Mouse (Mus musculus): ENCODE data around the gene Grk6. TPM values are rescaled to one million over a fixed set of nuclear protein-coding genes. Genes with fewer than 3 reads are reported as not detected.

Grk6 gene
- polyA plus RNA-seq (2012; rRNA removed): 75.3 and 80.1 TPM in 2 replicates

DNA sequence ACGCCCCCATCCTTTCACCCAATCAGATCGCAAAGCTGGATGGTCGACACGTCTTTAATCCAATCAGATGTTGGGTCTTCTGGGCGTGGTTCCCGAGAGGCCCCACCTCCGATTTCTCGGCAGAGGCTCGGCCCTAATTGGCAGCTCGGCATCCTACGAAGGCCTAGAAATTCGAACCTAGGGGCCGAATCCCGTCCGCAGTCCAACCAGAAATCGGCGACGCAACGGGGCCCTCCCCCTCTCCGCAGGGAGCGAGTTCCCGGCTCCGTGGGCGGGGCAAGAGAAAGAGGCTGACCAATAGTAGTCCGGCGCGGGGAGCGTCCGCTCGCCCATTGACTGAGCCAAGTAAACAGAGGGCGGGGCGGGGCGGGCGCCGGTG, at the start of gene Grk6:
TSS of gene Grk6 (plus strand) at position 136 of the 379 bp plus-strand sequence.
- TF ChIP-seq CTCF (IDR thresholded peaks at IDR 0.05; ENCODE audit: extremely low read depth, insufficient read depth, low read length) (no peak), POLR2A (IDR thresholded peaks at IDR 0.05; ENCODE audit: extremely low read depth, insufficient read depth, low read length) (no peak)
- Histone ChIP-seq H3K4me1 (ENCODE audit: control insufficient read depth, insufficient read depth, low read length) (peaks cover 5% of the 10 kb centered on the region), H3K27ac (ENCODE audit: insufficient read depth, low read length) (peak within 1 kb of the TSS; percentile 87), H3K4me3 (ENCODE audit: insufficient read depth, low read length) (peak within 1 kb of the TSS; percentile 77)

DNA sequence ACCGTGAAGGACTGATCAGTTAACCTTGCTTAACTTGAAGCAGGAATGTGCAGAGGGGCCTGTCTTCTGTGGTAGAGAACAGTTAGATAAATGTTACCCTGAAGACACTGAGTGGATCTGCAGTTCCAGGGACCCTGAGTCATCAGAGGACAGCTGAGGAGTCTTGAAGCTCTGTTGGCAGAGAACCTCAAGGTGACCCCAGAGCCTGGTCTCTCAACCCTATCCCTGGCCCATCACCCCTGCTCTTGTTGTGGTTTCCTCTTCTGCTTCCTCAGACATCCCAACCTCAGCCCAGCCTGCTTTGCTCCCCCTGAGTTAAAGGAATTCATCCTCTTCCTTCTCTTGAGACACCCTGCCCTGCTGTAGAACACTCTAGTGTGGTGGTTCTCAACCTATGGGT, 46.8 kb upstream of the Grk6 start, which contains the start of gene Slc34a1:
TSS of gene Slc34a1 (plus strand) at position 100 of the 400 bp plus-strand sequence.
- TF ChIP-seq POLR2A (IDR thresholded peaks at IDR 0.05; ENCODE audit: extremely low read depth, insufficient read depth, low read length): no peak
- TF ChIP-seq CTCF (IDR thresholded peaks at IDR 0.05; ENCODE audit: extremely low read depth, insufficient read depth, low read length): no peak
- H3K4me1 ChIP-seq (ENCODE audit: control insufficient read depth, insufficient read depth, low read length): no peaks in the 10 kb centered on the region
- H3K4me3 ChIP-seq (ENCODE audit: insufficient read depth, low read length): no peak within 1 kb of the TSS
- H3K27ac ChIP-seq (ENCODE audit: insufficient read depth, low read length): no peak within 1 kb of the TSS

DNA sequence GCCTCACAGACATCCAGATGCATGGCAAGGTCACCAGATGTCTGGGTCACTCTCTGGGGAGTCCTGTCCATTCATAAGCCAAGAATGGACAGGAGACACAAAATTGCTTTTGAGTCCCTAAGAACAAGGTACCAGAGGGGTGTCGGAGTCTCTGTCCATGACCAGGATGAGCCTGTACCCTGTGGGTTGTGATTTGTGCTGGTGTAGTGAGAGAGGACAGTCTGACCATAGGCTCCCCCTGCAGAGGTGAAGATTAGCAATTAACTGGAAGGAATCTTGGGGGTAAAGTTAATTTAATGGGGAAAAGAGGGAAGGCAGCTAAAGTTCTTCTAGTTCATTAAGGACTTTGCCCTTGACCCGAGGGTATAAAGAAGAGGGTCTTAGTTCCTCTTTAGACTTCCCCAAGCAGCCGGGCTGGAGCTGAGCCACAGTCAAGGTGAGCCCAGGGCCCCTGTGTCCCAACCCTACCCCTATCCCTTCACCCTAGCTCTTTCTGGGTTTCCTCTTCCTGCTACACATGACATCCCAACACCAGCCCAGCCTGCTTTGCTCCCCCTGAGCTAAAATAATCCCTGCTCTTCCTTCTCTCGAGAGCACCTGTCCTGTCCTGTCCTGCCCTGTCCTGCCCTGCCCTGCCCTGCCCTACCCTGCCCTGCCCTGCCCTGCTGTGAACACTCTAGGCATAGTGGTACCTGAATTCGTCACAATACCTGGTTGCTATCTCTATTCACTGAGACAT, 45.4 kb upstream of the Grk6 start:
- TF ChIP-seq CTCF (IDR thresholded peaks at IDR 0.05; ENCODE audit: extremely low read depth, insufficient read depth, low read length) (no peak), POLR2A (IDR thresholded peaks at IDR 0.05; ENCODE audit: extremely low read depth, insufficient read depth, low read length) (no peak)
- Histone ChIP-seq H3K27ac (ENCODE audit: insufficient read depth, low read length) (no peak overlapping the region), H3K4me1 (ENCODE audit: control insufficient read depth, insufficient read depth, low read length) (0 out of 2 replicates have a peak, but pooled peaks cover 4% of the 10 kb centered on the region), H3K4me3 (ENCODE audit: insufficient read depth, low read length) (no peak overlapping the region)

DNA sequence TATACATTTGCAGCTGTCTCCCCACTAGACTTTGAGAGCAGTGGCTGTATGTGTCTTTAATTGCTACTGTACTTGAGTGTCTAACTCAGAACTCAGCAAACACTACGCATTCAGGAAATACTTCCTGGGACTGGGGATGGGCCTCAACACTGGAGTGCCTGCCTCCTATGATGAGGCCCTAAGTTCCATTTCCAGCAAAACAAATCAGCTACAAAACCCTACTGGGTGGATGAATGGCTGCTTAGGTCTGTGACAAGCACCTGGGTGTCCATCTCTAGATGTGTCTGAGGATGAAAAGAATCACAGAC, 44.9 kb upstream of the Grk6 start:
- Histone ChIP-seq H3K4me3 (ENCODE audit: insufficient read depth, low read length) (no peak overlapping the region), H3K4me1 (ENCODE audit: control insufficient read depth, insufficient read depth, low read length) (peaks cover 7% of the 10 kb centered on the region; the same call in 1 of the 2 replicates), H3K27ac (ENCODE audit: insufficient read depth, low read length) (no peak overlapping the region)
- TF ChIP-seq POLR2A (IDR thresholded peaks at IDR 0.05; ENCODE audit: extremely low read depth, insufficient read depth, low read length): no peak
- no peak for TF ChIP-seq CTCF (IDR thresholded peaks at IDR 0.05; ENCODE audit: extremely low read depth, insufficient read depth, low read length)

DNA sequence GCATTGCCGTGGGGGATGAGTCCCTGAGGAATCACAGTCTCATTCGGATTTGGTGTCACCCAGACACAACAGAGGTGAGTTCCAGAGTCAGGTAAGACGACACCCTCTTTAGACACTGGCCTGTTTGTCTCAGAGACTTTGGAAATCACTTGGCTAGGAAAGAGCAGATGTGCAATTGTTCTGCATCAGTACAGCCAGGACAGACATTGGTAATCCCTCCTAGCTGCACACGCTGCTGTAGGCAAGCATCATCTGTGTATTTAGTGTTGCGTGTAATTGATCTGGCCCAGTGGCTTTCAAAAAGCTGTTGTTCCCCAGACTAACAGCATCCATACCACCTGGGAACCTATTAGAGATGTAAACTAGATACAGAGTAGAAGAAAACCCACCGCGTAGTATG, 41.6 kb upstream of the Grk6 start:
- Histone ChIP-seq H3K27ac (ENCODE audit: insufficient read depth, low read length) (no peak overlapping the region), H3K4me3 (ENCODE audit: insufficient read depth, low read length) (no peak overlapping the region), H3K4me1 (ENCODE audit: control insufficient read depth, insufficient read depth, low read length) (peaks cover 10% of the 10 kb centered on the region)
- TF ChIP-seq CTCF (IDR thresholded peaks at IDR 0.05; ENCODE audit: extremely low read depth, insufficient read depth, low read length) (no peak), POLR2A (IDR thresholded peaks at IDR 0.05; ENCODE audit: extremely low read depth, insufficient read depth, low read length) (no peak)

DNA sequence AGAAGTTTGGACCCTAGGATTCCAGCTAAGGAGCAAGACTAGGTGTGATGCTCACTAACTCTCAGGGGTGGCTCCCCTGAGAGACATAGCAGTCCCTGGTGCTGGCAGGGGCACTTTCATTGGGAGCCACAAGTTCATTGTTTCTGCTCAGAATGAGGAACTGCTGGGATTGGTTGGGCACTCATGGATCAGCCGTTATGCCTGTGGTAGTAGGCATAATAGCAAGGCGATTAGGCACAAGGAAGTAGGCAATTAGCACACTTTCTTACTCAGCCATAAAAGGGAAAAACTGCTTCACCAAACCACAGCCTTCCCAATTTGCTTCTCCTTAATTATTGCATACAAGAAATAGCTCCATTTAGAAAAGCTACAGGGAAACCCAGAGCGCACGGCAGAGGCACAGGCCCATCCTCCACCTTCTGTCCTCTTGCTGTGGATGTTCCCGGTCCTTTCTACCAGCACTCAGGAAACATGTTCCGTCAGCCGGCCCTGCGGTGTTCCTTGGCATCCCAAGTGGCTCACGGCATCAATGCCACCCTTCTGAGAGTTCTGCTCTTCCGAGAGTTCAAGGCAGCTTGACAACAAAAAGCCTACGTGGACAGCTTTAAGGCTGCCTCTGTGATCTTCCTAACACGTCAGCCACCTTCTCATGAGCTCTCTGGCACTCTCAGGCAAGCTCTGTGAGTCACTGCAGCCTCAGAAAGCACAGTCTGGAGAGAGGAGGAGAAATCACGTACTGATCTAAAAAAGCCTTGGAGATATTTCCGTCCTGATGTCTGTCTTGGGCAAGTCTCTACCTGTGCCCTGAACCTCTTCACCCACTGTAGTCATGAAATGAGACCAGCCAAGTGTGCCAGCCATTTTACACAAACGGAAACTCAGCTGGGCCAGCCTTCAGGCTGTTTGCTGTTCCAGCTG, 40.7 kb upstream of the Grk6 start:
- Histone ChIP-seq H3K4me3 (ENCODE audit: insufficient read depth, low read length) (no peak overlapping the region), H3K27ac (ENCODE audit: insufficient read depth, low read length) (peak overlapping the region; percentile 79)
- TF ChIP-seq CTCF (IDR thresholded peaks at IDR 0.05; ENCODE audit: extremely low read depth, insufficient read depth, low read length): no peak
- TF ChIP-seq POLR2A (IDR thresholded peaks at IDR 0.05; ENCODE audit: extremely low read depth, insufficient read depth, low read length): peak; percentile 50; the same call in 1 of the 2 replicates

DNA sequence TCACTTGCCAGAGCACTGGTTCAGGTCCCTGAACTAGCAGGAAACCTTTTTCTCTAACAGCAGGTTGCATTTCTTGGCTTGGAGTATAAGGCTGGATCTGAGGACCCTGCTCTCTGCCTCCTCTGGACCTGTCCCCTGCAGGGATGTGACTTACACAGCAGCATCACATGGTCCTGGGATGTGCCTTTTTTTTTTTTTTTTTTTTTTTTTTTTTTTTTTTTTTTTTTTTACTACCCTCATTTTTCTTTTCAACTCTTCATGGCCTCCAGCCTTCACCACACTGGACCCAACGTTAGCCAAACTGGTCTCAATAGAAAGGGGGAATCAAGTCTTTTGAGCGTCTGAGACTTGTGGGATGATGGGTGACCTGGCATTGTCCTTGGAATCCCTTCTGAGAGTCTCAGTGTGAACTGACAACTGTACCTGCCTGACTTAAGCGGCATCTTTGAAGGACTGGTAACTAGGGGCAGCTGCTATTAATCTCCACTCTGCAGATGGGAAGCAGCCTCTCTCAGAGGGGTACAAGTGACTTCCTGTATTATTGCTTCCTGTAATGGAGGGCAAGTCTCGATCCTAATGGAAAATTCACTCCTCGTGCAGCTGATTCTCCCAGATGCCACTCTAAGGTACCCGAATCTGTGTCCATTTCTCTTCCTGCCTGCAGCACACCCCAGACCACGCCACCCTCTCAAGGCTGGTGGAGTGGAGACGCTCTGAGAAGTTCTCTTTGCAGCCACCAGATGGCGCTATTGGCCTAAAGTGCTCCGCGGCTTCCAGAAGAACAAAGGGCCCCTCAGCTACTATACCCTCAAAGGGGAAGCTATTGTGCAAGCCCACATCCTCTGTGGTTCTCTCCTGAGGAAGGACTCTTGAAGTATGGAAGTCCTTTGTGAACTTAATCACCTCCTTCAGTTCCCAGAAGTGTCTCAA, 39.8 kb upstream of the Grk6 start:
- TF ChIP-seq POLR2A (IDR thresholded peaks at IDR 0.05; ENCODE audit: extremely low read depth, insufficient read depth, low read length) (no peak), CTCF (IDR thresholded peaks at IDR 0.05; ENCODE audit: extremely low read depth, insufficient read depth, low read length) (peak; percentile 87)

More for the DNA sequence above, 40.7 kb upstream of the Grk6 start:
- H3K4me1 ChIP-seq (ENCODE audit: control insufficient read depth, insufficient read depth, low read length): peaks cover 10% of the 10 kb centered on the region

DNA sequence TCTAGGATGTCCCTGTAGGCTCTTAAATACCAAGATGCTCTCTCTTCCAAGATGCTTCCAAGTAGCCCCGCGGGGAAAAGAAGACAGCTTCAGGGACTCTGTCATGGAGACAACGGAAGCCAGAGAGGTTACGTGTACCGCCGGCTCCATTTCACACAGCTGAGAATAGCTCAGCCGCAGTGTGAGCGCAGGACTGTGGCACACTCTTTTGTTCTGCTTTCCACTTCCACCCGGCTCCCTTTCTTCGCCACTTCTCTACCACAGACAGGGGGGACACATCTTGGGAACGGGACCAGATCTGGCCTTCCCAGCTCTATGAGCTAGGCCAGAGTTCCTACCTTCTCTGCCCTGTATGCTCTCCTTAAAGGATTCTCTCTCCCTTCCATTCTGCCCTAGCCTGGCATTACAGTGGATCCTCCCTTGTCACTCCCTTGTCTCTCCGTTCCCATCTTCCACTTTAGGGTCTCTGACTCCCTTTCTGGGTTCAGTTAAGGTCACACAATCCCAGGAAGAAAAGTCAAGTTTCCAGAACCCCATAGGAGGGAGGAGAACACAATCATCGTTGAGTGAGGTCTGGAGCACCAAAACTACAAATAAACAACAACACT, 39.0 kb upstream of the Grk6 start:
- TF ChIP-seq POLR2A (IDR thresholded peaks at IDR 0.05; ENCODE audit: extremely low read depth, insufficient read depth, low read length) (no peak), CTCF (IDR thresholded peaks at IDR 0.05; ENCODE audit: extremely low read depth, insufficient read depth, low read length) (no peak)
- no peak overlapping the region for H3K27ac ChIP-seq (ENCODE audit: insufficient read depth, low read length)
- H3K4me3 ChIP-seq (ENCODE audit: insufficient read depth, low read length): no peak overlapping the region
- peaks cover 10% of the 10 kb centered on the region for H3K4me1 ChIP-seq (ENCODE audit: control insufficient read depth, insufficient read depth, low read length)

More for the DNA sequence above, 39.8 kb upstream of the Grk6 start:
- no peak overlapping the region for H3K4me3 ChIP-seq (ENCODE audit: insufficient read depth, low read length)
- peak overlapping the region; percentile 79 for H3K27ac ChIP-seq (ENCODE audit: insufficient read depth, low read length)
- H3K4me1 ChIP-seq (ENCODE audit: control insufficient read depth, insufficient read depth, low read length): peaks cover 10% of the 10 kb centered on the region

Measured in cortical plate, adult 2 months (tissue).